Mouse (Mus musculus) cerebellum, adult 8-10 months (tissue): ENCODE results near the gene Agpat2.

Experiments used
- DNase-seq: peaks from one replicate; pipeline ENCODE4 v3.0.0; 2022

Agpat2 gene

DNA sequence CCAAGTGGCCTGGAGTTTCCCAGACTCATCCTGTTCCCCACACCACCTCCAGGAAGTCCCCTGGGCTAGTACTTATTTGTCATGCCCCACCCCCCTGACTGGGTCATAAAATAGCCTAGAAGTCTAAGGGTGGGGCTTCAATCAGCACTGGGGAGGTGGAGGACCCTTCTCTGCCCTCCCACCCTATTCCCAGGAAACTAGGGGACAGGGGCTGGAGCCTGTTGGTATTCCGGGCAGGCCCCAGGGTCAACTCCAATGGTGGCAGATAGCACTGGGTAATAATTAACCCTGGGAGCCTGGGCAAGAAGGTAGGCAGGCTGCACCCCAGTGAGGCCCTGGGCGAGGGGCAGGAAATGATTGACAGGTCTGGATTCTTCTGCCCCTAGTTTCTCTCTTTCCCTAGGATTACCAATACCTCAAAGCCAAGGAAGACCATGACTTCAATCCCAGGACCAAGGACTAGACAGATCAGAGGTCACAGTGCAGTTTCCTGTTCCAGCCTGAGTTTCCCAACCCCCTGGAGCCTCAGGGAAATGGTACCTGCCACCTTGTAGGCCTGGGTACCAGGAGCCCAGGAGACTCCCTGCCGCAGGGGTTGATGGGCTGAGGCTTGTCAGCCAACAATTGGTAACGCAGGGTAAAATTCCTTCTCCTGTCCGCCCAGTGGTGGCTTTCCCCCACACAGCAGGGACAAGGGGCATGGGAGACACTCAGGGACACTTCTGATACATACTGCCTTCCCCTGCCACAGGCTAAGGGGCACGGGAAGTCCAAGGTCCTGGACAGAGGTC is 9.1 kb downstream of the Agpat2 start:
- no peak for DNase-seq

DNA sequence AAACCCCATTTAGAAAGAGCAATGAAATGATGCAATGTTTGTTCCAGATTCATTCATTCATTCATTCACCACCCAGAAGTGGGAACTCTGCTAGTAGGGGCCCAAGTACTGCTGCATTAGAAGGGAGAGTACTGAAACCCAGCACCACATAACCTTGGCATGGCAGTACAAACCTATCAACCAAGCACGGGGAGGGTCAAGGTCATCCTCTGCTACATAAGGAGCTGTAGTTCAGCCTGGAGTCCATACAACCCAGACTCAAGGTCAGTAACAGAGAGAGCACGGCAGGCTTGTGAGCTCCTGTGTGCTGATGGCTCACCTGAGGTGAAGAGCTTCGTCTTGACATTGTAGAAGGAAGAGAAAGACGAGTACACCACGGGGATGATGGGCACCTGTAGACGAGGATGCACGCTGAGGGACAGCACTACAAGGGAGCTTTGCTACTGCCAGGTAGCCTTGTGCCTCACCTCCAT is 9.7 kb downstream of the Agpat2 start:
- DNase-seq: no peak

DNA sequence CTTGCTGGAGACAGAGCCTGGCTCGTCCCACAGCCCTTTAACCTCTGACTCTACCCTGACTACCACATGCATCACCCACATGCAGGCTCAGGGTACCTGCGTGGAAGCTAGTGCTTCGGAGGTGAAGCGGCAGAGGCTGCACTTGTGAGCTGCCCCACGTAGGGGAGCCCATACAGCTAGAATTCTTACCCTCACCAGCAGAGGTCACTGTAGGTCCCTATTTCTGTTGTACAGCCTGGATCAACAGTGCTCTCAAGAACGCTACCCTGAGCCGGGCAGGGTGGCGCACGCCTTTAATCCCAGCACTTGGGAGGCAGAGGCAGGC is 10.2 kb downstream of the Agpat2 start:
- no peak for DNase-seq

DNA sequence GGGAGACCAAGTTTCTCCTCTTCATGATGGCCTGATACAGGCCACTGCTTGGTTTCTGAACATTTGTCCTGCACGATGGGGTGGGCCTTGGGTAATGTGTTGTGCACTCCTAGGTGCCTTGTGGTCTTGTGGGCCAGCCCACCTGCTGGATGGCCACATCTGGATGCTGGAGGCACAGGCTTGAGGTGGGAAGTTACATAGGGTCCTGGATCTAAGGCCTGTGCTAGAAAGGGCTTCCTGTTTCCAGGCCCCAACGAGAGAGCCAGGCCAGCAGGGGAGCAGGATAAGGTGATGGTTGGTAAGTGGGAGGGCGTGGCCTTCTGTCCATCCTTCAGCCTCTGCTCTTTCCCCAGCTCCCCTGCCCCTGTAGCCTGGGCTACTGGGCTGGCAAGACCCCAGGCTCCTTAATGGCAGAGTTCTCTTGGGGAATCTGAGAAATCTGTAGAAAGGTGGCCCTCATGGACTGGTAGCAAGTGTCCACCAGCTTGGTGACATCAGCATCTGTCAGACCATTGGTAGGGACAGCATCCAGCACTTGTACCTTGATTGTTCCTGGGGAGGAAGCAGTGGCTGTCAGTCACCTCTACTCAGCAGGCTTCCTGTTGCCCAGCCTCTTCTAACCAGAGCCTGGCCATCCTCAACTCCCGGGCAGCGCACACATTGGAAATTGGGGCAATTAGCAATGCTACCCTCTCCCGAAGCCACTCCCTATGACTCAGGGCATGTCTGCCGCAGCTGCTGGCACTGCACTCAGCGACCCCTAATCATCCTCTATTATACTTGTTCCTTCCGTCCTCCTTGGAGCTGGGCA is 10.8 kb downstream of the Agpat2 start:
- DNase-seq: no peak

DNA sequence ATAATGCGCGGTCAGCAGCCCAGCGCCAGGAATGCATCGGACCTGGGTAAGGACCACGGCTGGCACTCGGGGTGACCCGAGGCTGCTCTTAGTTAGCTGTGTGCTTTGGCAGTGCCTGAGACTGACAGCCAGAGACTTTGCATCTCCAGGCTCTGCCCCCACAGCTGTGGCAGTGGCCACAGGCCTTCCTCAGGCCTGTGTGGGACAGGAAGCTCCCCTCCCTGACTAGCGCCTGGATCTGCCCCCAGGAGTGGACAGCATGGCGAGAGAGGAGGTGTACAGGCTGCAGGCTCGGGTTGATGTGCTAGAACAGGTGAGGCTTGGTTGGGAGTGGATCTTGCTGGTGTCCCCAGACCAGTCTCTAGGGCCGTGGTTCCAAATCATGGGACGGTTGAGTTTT is 12.8 kb downstream of the Agpat2 start:
- no peak for DNase-seq

DNA sequence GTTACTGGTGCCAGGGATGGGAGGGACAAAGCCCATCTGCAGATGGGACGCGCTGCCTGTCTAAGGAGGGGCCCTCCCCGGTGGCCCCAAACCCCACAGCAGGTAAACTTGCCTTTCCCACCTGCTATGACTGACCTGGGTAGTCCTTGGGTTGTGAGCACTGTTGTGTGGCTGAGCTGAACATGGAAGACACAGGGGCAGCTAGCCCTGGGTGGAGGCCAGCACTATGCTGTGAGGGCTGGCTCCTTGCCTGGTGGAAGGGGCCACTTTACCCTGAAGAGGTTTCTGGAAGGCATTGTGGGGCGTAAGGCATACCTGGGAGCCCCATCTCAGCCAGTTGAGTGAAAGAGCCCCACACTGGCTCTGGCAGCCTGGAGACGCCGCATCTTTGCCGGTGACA is 13.3 kb downstream of the Agpat2 start:
- no peak for DNase-seq

DNA sequence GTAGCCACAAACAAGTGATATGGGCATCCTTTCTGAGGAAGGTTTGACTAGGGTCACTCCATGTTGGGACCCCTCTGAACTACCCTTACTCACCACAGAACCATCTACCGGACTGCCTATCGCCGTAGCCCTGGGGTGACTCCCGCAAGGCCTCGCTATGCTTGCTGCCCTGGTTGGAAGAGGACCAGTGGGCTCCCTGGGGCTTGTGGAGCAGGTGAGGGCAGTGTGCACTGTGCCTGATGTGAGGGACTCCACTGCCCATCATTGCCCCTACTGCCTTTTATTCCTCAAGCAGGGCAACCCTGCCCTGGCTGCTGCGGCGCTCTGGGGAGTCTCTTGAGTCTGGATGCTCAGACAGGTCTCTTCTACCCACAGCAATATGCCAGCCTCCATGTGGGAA is 13.9 kb downstream of the Agpat2 start:
- no peak for DNase-seq

DNA sequence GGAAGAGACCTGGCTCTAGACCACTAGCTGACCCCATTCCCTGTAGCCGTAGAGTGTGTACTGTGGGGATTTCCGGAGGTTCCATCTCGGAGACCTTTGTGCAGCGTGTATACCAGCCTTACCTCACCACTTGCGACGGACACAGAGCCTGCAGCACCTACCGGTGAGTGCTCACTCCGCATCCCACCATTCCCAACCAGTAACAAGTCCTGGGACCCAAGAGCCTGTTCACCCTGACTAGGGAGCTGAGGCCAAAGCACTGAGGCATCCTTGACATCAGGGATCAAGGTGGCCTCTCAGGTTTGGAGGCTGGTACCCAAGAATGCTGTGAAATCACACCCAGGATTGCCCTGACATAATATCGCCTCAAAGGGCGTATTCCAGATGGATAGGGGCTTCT is 14.9 kb downstream of the Agpat2 start:
- DNase-seq: no peak

DNA sequence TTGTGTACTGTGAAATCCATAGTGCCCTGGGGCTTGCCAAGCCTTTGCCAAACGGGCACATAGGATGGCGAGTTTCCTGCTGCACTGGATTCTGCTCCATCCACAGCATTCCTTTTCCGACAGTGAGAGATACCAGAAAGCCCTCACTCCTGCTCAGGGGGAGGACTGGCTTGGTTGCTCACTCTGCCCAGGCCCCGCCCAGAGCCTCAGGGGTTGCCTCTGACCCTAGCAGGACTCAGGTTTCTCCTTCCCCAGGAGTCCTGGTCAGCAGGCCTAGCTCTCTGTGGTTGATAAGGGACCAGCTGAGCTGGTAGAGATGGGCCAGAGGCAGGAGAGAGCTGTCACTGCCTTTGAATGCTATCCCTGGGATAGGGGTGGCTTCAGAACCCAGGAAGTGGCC is 15.6 kb downstream of the Agpat2 start:
- no peak for DNase-seq

DNA sequence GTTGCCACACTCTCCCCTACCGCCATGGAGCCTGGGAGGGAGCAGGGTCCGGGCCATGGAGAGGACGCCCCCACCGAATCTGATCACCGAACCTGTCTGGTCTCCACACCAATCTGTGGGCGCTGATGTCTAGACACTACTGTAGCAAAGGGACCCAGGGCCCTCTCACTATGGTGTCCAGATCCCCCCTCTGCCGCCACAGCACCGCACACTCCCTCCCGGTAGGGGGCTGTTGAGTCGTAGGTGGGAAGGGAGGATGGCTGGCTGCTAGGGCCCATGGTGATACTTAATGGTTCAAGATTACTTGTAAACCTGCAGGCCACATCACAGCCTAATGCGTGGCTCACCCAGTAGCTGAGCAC is 17.2 kb downstream of the Agpat2 start:
- no peak for DNase-seq

DNA sequence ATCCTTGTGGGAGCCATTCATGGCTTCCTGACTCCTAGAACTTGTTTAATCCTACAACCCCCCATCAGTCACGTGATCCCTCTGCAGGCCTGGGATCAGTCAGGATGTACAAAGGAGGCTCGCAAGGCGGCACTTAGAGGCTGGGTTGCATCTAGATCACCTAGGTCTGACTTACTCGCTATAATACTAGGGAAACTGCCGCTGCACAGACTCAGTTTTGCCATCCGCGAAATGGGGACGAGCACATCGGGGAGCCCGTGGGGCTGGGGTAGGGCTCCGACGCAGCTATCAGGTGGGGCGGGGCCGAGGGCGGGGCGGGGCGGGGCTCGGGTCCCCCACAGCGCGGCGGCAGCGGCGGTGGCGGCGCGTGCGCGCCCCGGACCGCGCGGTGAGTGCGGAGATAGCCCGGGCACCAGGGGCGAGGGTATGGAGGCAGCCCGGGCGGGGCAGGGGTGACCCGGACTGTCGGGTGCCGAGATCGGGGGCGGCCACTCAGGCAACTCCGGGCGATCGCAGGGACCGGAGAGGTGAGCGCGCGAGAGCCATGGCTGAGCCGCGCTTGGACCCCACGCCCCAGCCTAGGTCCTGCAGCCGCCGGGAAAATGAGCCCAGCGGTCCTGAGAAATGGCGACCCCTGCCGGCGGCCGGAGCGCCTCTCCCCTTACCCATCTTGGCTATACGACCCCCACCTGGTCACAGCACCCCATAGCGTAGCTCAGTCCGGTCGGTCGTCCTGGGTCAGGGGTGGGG is 17.7 kb downstream of the Agpat2 start, which contains the start of gene Gm20532:
Gene Gm20532 (plus strand): TSS at position 346 of the 750 bp plus-strand sequence.
- DNase-seq: peak; percentile 63

DNA sequence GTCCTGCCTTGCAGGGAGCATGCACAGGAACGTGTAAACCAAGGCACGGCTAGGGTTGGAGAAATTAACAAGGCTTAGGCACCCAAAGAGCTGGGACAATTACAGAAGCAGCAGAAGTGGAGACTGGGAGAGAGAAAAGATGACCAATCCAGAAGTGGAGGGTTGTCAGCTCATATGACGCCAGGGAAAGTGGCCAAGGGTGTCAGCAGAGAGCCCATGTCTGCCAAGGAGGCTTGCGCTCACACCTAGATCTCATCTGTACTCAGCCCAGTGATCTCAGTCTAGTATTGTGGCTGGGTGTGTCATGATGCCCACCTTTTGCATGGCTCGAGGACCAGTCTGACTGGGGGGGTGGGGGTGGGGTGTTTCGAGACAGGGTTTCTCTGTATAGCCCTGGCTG is 18.5 kb downstream of the Agpat2 start:
- no peak for DNase-seq

DNA sequence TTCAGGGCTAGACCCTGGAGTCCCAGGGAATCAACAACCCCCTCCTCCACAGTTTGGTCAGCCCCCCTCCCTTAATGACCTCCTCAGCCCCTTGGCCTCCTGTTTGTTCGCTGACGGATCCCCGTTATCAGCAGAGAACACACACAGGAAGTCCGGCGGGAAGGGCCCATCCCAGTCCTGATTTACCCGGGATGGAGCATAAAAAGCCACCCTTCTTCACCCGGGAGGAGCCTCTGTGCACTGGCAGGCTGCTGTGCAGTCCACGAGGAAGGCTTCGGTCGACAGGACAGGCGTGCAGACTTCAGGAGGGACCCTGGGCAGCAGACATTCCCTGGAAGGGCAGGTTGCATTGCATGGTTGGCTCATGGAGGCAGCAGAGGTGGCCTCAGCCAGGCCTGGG is 20.6 kb downstream of the Agpat2 start:
- DNase-seq: no peak

DNA sequence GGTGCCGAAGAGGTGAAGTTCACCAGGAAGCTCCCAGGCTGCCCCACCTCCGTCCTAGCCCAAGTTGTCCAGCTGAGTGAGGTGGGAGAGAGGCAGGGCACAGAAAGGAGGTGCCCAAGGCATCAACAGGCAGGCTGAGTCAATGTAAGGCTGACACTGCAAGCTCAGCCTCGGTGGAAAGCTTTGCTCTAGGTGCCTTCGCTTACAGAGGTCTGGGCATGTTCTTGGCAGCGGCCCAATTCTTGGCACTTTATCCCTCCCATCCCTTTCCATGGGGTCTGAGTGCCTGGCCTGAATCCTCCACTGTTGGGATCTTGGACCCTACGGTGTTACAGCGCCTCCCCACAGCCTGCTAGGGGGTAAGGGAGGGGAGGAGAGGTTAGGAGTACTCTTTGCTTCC is 21.5 kb downstream of the Agpat2 start:
- DNase-seq: no peak

DNA sequence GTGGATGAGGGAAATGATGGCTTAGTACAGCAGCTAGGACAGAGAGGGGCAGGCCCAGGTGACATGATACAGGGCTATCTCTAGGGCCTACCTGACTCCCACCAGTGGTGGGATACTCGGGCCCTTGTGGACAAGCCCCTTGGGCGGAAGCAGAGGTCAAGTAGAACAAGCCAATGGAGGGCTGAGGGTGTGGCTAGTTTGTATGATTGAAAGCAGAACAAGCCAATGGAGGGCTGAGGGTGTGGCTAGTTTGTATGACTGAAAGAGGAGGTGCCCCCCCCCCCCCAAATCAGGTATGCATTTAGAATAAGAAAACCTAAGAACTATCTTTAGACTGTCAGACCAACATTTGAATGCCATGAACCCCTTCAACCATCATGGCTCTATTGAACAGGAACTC is 22.0 kb downstream of the Agpat2 start:
- no peak for DNase-seq

DNA sequence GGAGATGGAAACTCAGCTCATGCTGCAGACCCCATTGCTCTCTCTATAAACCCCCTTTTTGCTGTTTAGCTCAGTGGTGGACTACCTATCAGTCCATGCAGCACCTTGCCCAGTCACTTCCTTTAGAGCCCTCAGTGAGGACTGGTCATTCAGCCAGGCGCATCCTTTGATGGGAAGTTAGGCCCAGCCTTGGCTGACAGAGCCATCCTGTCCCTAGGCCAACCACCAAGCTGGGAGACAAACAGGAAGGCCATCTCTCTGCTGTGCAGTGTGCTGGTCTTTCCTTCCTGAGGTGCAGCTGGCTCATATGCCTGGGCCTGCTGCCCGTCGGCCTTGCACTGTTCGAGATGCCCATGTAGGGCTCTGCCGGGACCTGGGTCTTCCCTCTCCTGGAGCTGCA is 23.5 kb downstream of the Agpat2 start:
- DNase-seq: no peak

DNA sequence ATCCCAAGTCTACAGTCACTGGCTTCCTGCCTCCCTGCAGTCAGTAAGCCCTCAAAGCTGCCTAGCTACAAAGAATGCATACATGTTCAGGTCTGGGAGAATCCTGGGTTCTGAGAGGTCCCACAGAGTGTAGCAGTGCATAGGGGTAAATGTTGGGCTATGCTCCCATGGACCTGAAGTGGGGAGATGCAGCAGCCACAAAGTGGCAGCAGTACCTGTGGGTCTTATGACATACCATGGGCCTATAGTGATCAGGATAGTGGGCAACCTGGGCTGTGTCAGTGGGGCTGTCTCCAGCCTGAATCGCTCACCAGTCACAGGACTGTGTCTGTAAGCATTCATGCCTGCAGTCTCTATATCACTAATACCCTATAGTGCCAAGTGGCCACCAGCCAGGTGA is 24.5 kb downstream of the Agpat2 start, which contains the start of gene Egfl7:
Gene Egfl7 (plus strand): TSS at position 301 of the 400 bp plus-strand sequence.
- DNase-seq: no peak

DNA sequence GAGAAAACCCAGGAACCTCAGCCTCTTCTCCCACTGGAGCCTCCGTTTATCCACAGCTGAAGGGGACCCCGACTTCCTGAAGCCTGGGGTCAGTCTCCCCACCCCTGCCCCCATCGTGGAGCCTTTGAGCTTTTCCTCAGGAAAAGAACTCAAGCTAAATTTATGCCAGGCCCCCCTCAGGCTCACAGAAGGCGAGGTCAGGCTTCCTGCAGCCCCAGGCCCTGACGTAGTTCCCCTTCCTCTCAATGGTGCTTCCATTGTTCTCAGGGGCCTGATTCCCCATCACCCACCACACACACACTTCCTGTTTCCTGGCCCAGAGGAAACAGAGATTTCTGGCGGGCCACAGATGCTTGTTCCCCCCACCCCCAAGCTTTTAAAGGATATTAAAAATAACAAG is 25.8 kb downstream of the Agpat2 start:
- no peak for DNase-seq

DNA sequence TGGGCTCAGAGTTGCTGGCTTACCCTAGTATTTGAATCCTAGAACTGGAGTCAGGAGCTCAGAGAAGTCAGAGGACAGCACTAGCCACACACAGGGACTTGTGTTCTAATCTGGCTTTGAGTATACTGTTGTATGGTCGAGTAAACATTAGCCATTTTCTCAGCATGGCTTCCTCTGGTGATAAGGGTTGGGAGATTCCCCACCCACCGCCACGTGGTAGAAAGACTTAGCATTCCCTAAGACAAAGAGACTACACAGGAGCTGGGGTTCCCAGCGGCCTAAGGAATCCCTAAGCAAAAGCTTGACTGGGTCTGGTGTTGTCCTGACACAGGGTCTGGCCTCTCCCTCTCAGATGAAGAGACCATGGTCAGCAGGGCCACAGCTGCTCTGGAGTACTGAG is 27.8 kb downstream of the Agpat2 start:
- no peak for DNase-seq

DNA sequence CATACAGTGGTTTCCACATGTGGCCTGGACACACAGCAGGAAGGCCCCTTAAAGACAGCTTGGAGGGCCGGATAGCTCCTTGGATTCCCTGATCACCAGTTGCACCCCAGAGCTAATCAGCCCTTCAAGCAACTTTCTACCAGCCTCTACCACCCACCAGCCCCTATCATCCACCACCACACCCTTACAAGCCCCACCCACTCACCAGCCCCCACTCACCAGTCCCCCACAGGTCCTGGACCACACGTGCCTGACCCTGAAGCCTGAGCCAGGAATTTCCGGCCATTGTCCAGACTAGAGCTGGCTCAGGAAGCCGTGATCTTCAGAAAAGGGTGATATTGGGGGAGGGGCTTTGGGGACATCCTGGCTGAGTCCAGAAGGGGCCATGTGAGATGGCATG is 28.4 kb downstream of the Agpat2 start:
- DNase-seq: no peak

DNA sequence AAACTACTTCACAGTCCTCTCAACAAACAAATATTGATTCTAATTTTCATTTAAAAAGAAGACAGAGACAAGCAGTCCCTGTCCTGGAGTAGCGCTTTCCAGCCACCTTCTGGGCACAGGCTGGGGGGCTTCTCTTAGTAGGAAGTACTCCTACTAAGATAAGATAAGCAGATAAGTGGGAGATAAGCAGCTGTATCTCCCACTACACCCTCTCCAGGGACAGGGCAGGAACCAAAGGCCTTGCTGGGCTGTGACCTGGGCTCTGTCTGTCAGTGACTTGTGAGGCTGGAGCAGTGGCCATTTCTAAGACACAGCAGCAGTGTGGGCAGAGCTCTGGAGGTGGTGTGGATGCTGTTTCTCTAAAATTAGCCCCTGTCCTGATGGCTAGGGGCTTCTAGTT is 28.8 kb downstream of the Agpat2 start:
- DNase-seq: no peak

DNA sequence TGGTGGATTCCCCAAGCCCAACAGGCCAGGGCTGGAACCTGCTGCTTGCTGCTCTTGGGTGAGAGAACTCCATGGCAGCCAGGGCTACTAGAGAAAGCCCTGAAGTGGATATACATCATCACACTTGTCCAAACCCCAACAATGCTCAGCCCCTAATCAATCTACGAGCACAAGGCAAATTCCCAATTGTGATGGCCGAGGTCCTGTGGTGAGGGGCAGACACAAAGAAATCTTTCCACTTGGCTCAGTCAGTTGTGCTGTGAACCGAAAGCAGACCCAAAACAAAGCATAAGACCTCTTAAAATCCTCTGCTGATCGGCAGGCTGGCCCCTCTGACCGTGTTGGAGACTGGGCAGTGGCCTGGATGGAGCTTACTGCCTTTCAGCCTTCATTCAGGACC is 29.4 kb downstream of the Agpat2 start:
- DNase-seq: no peak

DNA sequence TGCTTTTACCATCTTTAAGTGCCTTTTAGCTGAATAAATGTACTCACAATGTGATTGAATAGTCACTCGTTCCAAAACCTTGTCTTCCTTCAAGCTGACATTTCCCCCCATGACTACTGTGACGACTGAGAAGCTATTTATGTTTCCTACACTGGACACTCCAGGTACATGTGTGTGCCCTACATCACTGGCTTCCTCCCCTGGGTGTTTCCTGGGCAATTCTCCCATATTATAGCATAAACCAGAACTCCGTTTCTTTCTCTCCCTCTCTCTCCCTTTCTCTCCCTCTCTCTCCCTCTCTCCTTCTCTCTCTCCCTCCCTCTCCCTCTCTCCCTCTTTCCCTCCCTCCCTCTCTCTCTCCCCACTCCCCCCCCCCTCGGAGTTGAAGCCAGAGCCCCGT is 30.4 kb downstream of the Agpat2 start:
- no peak for DNase-seq

DNA sequence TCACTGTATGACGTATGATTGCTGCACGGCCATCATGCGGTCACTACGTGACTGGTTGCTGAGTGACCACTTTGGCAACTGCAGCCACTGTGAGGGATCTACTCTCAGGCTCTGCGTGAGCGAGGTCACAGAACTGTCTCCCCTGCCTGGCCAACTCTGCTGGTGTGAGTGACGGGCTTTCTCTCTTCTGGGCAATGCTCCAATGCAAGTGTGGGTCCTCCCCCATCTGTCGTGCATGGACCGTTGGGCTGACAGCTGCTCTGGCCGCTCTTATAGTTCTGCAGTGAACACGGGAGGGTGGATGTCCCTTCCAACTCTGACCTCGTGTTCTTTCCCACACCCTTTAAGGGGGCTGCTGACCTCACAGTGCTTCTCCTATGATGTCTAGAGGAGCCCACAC is 30.8 kb downstream of the Agpat2 start:
- DNase-seq: no peak
